Mouse (Mus musculus) olfactory bulb, adult 2 months (tissue): ENCODE results near the gene Olfr1305. TPM values are rescaled to one million over a fixed set of nuclear protein-coding genes. Genes with fewer than 3 reads are reported as not detected.

ENCODE experiments used
- H3K27ac ChIP-seq: fragments of 200-500 bp; 2 replicates; pipeline ENCODE4 v1.5.1; 2012; ENCODE audit warnings: low read depth, low read length; ENCODE audit not compliant: insufficient read depth
- H3K4me1 ChIP-seq: fragments of 200-500 bp; 2 replicates; pipeline ENCODE4 v1.6.1; 2012; ENCODE audit warnings: low read length; ENCODE audit not compliant: control insufficient read depth, insufficient read depth
- H3K4me3 ChIP-seq: fragments of 200-500 bp; 2 replicates; pipeline ENCODE4 v1.5.1; 2012; ENCODE audit warnings: mild to moderate bottlenecking, low read depth, low read length, moderate library complexity; ENCODE audit not compliant: insufficient read depth
- CTCF ChIP-seq: fragments of 200-500 bp; IDR thresholded peaks from 2 replicates; pipeline ENCODE4 v1.5.1; 2012; ENCODE audit warnings: low read depth, mild to moderate bottlenecking, low read length, moderate library complexity; ENCODE audit not compliant: insufficient read depth
- POLR2A ChIP-seq: fragments of 200-500 bp; IDR thresholded peaks from 2 replicates; pipeline ENCODE4 v1.6.1; 2012; ENCODE audit warnings: mild to moderate bottlenecking, low read depth, low read length, moderate library complexity; ENCODE audit not compliant: insufficient read depth
- WGBS: fragments of 180-500 bp; shearing (Covaris S2); methylation state at CpG from one replicate; pipeline ENCODE4 v1.1.7; 2018; 5-methylcytosine and 5-hydroxymethylcytosine counted together
- polyA plus RNA-seq: library from polyadenylated mRNA; stranded (reverse); fragments of >200 nt; gene quantifications from 2 replicates; pipeline ENCODE4 v1.2.4, GENCODE M21; 2012; ENCODE audit warnings: low replicate concordance; ENCODE audit not compliant: missing spikeins, insufficient read depth, insufficient read length

Olfr1305 gene
- not detected in 2 replicates for polyA plus RNA-seq

GRCm38 (mm10) chr2:111877049-111877448 is at the start of gene Olfr1305:
TSS of gene Olfr1305 (minus strand) at chr2:111877149.
- WGBS, result 86% methylated on average over 2 of the region's 2 CpGs
- TF ChIP-seq CTCF (no peak), POLR2A (no peak)

GRCm38 (mm10) chr2:111916171-111916570 is 39.2 kb upstream of the Olfr1305 start, which contains the start of gene Olfr1306:
TSS of gene Olfr1306 (minus strand) at chr2:111916271.
- Histone ChIP-seq H3K27ac (no peak within 1 kb of the TSS), H3K4me3 (no peak within 1 kb of the TSS), H3K4me1 (no peaks in the 10 kb centered on the region)
- 93% methylated on average over 1 of the region's 1 CpGs for WGBS
- TF ChIP-seq POLR2A (no peak), CTCF (no peak)

More at GRCm38 (mm10) chr2:111877049-111877448, at the start of gene Olfr1305:
- no peak within 1 kb of the TSS for H3K27ac ChIP-seq
- no peaks in the 10 kb centered on the region for H3K4me1 ChIP-seq
- no peak within 1 kb of the TSS for H3K4me3 ChIP-seq

GRCm38 (mm10) chr2:111820240-111820639 is 56.7 kb downstream of the Olfr1305 start, which contains the start of gene Olfr1303:
TSS of gene Olfr1303 (minus strand) at chr2:111820340.
- Histone ChIP-seq H3K27ac (no peak within 1 kb of the TSS), H3K4me3 (no peak within 1 kb of the TSS), H3K4me1 (no peaks in the 10 kb centered on the region)
- TF ChIP-seq CTCF, result no peak
- TF ChIP-seq POLR2A, result no peak
- 84% methylated on average over 2 of the region's 2 CpGs for WGBS

Other genes starting within 250 kb of the Olfr1305 start
- not detected in 2 replicates for gene Olfr1298, start 227.9 kb downstream of the Olfr1305 start, polyA plus RNA-seq
- not detected in 2 replicates for gene Olfr1299, start 215.7 kb downstream of the Olfr1305 start, polyA plus RNA-seq
- not detected in 2 replicates for gene Olfr1301, start 126.1 kb downstream of the Olfr1305 start, polyA plus RNA-seq
- gene Olfr1302, start 99.7 kb downstream of the Olfr1305 start, polyA plus RNA-seq, result not detected in 2 replicates
- not detected in 2 replicates for gene Olfr1303, start 56.8 kb downstream of the Olfr1305 start, polyA plus RNA-seq
- gene Olfr1306, start 39.1 kb upstream of the Olfr1305 start, polyA plus RNA-seq, result not detected in 2 replicates
- not detected in 2 replicates for gene Olfr1307, start 72.3 kb upstream of the Olfr1305 start, polyA plus RNA-seq
- not detected in 2 replicates for gene Olfr1308, start 87.8 kb upstream of the Olfr1305 start, polyA plus RNA-seq
- gene Olfr1309, start 113.1 kb upstream of the Olfr1305 start, polyA plus RNA-seq, result not detected in 2 replicates
- gene Olfr1310, start 135.6 kb upstream of the Olfr1305 start, polyA plus RNA-seq, result not detected in 2 replicates
- gene Olfr1311, start 147.3 kb upstream of the Olfr1305 start, polyA plus RNA-seq, result not detected in 2 replicates
- gene Olfr1312, start 173.1 kb upstream of the Olfr1305 start, polyA plus RNA-seq, result not detected in 2 replicates
- not detected in 2 replicates for gene Olfr1313, start 200.7 kb upstream of the Olfr1305 start, polyA plus RNA-seq
- not detected in 2 replicates for gene Olfr1314, start 219.6 kb upstream of the Olfr1305 start, polyA plus RNA-seq
- not detected in 2 replicates for gene Olfr1315-ps1, start 238.3 kb upstream of the Olfr1305 start, polyA plus RNA-seq